Mouse (Mus musculus): ENCODE results near the gene Rgl3. TPM values are rescaled to one million over a fixed set of nuclear protein-coding genes. Genes with fewer than 3 reads are reported as not detected.

Rgl3 gene
- polyA plus RNA-seq, 1 experiment from 2014 or later: 1.7 TPM

DNA sequence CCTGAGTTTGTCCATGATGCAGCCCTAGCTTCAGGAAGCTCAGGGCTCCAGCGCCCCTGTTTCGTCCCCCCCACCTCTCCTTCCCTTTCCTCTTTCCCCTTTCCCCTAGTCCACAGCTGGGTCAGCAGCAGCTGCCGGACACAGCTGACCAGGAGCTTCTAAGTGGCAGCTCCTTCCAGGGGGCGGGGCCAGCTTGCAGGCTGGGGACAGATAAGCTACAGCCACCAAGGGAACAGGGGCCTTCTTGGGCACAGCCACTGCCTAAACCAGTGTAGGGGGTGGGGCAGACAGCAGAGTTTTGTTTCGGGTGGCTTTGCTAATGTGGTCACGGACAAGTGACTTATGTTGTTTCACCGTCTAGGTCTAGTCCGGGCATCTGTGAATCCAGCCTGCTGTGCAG is 25.8 kb downstream of the Rgl3 start, which contains the start of gene Epor:
Epor (minus strand) TSS at position 90 of the 400 bp plus-strand sequence.
- peak within 1 kb of the TSS; percentile 52 for H3K4me3 ChIP-seq (ENCODE audit: low read length)
- peak within 1 kb of the TSS; percentile 92 for H3K4me2 ChIP-seq (ENCODE audit: low read depth, low read length)
- H3K27me3 ChIP-seq (replicated peaks; ENCODE audit: control insufficient read depth, insufficient read depth, low read length): peaks cover 29% of the 10 kb centered on the region
- H3K36me3 ChIP-seq (ENCODE audit: control insufficient read depth, insufficient read depth, low read length): no peaks in the 10 kb centered on the region
- H3K9me3 ChIP-seq (ENCODE audit: control insufficient read depth, low read length): no peaks in the 10 kb centered on the region
- ATAC-seq: peak; percentile 56
- H3K27ac ChIP-seq (ENCODE audit: low read length): no peak within 1 kb of the TSS
- 22% methylated on average over 8 of the region's 8 CpGs for WGBS
- peak within 1 kb of the TSS; percentile 56 for H3K9ac ChIP-seq (ENCODE audit: low read depth, low read length)
- H3K4me1 ChIP-seq (ENCODE audit: control insufficient read depth, insufficient read depth, low read length): peaks cover 25% of the 10 kb centered on the region

DNA sequence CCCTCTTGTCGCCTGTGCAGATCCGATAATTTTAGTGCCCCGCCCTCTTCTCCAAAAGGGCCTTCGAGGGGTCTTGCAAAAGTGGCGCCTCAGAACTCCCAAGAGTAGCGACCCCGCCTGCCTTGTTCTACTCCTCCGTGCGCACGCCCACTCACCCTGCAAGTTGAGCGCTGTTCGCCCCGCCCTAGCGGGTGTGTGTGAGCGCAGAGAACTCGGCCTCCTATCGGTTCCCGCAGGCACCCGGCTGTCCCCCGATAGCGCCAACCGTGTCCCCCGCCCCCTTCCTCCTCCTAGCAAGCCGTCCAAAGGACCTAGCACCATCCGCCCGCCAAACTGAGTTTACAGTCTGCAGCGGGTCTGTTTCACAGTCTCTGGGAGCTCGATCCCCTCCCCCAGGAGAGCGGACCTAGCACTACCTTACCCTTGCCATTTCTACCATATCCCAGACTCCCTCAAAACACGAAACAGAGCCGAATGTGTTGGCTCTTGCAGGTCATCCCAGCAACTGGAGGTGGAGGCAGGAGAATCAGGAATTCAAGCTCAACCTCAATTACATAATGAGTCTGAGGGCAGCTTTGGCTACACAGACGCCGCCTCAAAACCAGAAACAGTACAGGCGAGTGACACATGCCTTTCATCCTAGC is 26.7 kb downstream of the Rgl3 start:
- peak overlapping the region; percentile 56 for H3K9ac ChIP-seq (ENCODE audit: low read depth, low read length)
- peaks cover 29% of the 10 kb centered on the region for H3K27me3 ChIP-seq (replicated peaks; ENCODE audit: control insufficient read depth, insufficient read depth, low read length)
- H3K4me3 ChIP-seq (ENCODE audit: low read length): peak overlapping the region; percentile 52
- 2% methylated on average over 34 of the region's 34 CpGs for WGBS
- no peaks in the 10 kb centered on the region for H3K36me3 ChIP-seq (ENCODE audit: control insufficient read depth, insufficient read depth, low read length)
- peak; percentile 83 for ATAC-seq
- H3K4me1 ChIP-seq (ENCODE audit: control insufficient read depth, insufficient read depth, low read length): peaks cover 25% of the 10 kb centered on the region
- no peaks in the 10 kb centered on the region for H3K9me3 ChIP-seq (ENCODE audit: control insufficient read depth, low read length)
- peak overlapping the region; percentile 92 for H3K4me2 ChIP-seq (ENCODE audit: low read depth, low read length)
- H3K27ac ChIP-seq (ENCODE audit: low read length): no peak overlapping the region

DNA sequence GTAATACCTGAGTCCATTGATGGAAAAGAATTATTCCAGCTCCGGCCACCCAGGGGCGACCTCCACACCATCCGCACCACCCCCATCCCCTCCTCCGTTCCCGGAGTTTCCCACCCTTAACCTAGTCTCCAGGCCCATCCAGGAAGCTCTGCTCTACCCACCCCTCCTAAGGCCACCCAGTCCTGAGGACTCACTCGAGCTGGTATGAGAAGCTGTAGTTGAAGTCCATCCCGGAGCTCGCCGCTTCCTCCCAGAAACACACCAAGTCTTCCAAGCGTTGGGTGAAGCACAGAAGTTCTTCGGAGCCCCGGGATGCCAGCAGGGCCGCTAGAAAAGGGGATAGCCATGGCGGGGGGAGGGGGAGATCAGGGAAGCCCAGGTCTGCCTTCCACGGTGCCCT is 27.2 kb downstream of the Rgl3 start:
- H3K36me3 ChIP-seq (ENCODE audit: control insufficient read depth, insufficient read depth, low read length): no peaks in the 10 kb centered on the region
- H3K9me3 ChIP-seq (ENCODE audit: control insufficient read depth, low read length): no peaks in the 10 kb centered on the region
- peaks cover 25% of the 10 kb centered on the region for H3K4me1 ChIP-seq (ENCODE audit: control insufficient read depth, insufficient read depth, low read length)
- H3K4me3 ChIP-seq (ENCODE audit: low read length): peak overlapping the region; percentile 52
- no peak overlapping the region for H3K27ac ChIP-seq (ENCODE audit: low read length)
- H3K27me3 ChIP-seq (replicated peaks; ENCODE audit: control insufficient read depth, insufficient read depth, low read length): peaks cover 29% of the 10 kb centered on the region
- peak overlapping the region; percentile 56 for H3K9ac ChIP-seq (ENCODE audit: low read depth, low read length)
- ATAC-seq: peak; percentile 31
- peak overlapping the region; percentile 92 for H3K4me2 ChIP-seq (ENCODE audit: low read depth, low read length)
- 2% methylated on average over 15 of the region's 15 CpGs for WGBS

DNA sequence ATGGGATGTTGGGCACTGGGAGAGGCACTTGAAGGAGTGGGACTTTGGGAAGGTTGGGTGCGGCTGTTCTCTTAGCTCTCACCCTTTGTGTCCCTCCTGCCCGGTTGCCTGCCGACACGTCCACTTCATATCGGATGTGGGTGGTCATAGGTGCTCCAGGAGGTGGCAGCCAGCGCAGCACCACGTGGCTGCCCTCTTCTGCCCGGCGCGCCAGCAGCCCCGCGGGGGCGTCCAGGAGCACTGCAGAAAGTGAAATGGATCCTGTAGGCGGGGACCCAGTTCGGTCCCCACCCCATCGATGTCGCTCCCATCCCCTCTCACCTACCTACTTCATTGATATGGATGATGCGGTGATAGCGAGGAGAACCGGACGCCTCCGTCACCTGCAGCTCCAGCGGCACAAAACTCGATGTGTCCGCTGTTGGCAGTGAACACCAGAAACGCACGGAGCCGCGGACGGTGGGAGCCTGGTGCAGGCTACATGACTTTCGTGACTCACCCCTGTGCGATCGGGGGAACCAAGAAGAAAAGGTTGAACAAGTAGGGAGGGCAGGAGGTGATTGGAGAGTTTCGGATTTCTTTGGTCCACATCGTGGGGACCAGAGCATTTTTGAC is 27.8 kb downstream of the Rgl3 start:
- no peak for ATAC-seq
- Histone ChIP-seq H3K4me1 (ENCODE audit: control insufficient read depth, insufficient read depth, low read length) (peaks cover 26% of the 10 kb centered on the region), H3K4me2 (ENCODE audit: low read depth, low read length) (peak overlapping the region; percentile 92), H3K4me3 (ENCODE audit: low read length) (peak overlapping the region; percentile 52), H3K9ac (ENCODE audit: low read depth, low read length) (peak overlapping the region; percentile 56; the same call in 1 of the 2 replicates), H3K27me3 (replicated peaks; ENCODE audit: control insufficient read depth, insufficient read depth, low read length) (peaks cover 29% of the 10 kb centered on the region), H3K9me3 (ENCODE audit: control insufficient read depth, low read length) (no peaks in the 10 kb centered on the region), H3K27ac (ENCODE audit: low read length) (no peak overlapping the region), H3K36me3 (ENCODE audit: control insufficient read depth, insufficient read depth, low read length) (no peaks in the 10 kb centered on the region)
- WGBS: 2% methylated on average over 35 of the region's 35 CpGs

DNA sequence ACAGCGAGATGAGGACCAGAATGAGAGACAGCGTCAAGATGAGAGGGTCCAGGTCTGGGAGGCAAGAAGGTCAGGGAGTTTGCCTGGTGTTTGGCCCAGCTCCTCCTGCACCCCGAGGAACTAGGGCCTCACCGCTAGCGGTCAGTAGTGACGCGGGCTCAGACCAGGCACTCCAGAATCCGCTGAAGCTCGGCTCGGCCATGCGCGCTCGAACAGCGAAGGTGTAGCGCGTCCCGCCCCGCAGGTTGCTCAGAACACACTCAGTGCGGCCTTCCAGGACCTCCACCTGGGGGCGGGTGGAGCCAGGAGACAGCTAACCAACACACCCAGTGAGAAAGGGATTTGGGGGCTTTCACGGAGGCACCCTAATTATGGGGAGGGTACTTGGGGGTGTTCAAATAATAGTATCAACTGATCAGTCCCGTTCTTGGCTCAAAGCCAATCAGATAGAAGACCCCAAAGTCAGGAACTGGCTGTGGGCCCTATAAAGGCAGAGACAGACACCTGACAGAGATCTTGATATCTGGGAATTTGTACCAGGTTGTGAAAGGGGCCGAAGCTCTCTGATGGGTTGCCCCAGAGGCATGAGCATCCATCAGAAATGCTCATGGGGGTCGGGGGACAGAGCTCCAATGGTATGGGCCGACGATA is 28.6 kb downstream of the Rgl3 start:
- H3K27ac ChIP-seq (ENCODE audit: low read length): no peak overlapping the region
- ATAC-seq: no peak
- WGBS: 13% methylated on average over 26 of the region's 26 CpGs
- H3K4me2 ChIP-seq (ENCODE audit: low read depth, low read length): no peak overlapping the region
- H3K4me1 ChIP-seq (ENCODE audit: control insufficient read depth, insufficient read depth, low read length): peaks cover 29% of the 10 kb centered on the region
- no peaks in the 10 kb centered on the region for H3K9me3 ChIP-seq (ENCODE audit: control insufficient read depth, low read length)
- H3K36me3 ChIP-seq (ENCODE audit: control insufficient read depth, insufficient read depth, low read length): no peaks in the 10 kb centered on the region
- H3K9ac ChIP-seq (ENCODE audit: low read depth, low read length): no peak overlapping the region
- H3K4me3 ChIP-seq (ENCODE audit: low read length): peak overlapping the region; percentile 52; the same call in 1 of the 2 replicates
- H3K27me3 ChIP-seq (replicated peaks; ENCODE audit: control insufficient read depth, insufficient read depth, low read length): peaks cover 29% of the 10 kb centered on the region

DNA sequence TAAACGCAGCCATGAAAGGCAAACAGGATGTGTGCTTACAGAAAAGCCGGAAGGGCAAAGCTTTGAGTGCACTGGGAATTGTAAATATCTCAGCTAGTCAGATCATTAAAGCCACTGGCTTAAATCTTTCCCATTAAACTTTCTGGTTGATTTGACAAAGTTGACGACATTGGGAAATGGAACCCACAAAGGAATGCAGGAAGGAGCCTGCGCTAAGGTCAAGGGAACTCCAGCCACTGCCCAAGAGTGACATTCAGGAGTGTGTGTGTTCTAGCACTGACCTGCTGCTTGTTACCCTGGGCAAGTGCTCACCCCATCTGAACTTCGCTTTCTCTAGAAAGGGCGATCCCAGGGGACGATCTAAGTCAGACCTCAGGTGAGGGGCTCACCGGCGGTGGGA is 29.1 kb downstream of the Rgl3 start:
- Histone ChIP-seq H3K27me3 (replicated peaks; ENCODE audit: control insufficient read depth, insufficient read depth, low read length) (peaks cover 29% of the 10 kb centered on the region), H3K27ac (ENCODE audit: low read length) (no peak overlapping the region), H3K4me2 (ENCODE audit: low read depth, low read length) (no peak overlapping the region), H3K4me3 (ENCODE audit: low read length) (no peak overlapping the region), H3K4me1 (ENCODE audit: control insufficient read depth, insufficient read depth, low read length) (peaks cover 29% of the 10 kb centered on the region), H3K9ac (ENCODE audit: low read depth, low read length) (no peak overlapping the region), H3K9me3 (ENCODE audit: control insufficient read depth, low read length) (no peaks in the 10 kb centered on the region), H3K36me3 (ENCODE audit: control insufficient read depth, insufficient read depth, low read length) (no peaks in the 10 kb centered on the region)
- ATAC-seq: no peak
- 55% methylated on average over 9 of the region's 9 CpGs for WGBS

DNA sequence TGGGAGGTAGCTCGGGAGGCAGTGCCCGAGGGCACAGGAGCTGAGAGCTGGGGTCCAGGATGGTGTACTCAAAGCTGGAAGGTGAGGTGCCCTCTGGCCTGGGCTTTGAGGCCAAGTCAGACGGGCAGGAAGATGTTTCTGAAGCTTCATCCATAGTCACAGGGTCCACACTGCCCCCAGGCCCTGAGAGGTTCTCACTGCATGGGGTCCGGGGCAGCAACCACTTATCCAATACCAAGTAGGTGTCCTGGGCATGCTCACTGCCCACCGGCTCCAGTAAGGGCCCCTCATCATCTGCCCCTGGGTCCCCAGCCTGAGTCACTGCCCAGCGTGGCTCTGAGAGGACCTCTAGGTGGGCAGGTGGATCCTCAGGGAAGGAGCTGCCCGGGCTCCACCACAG is 30.0 kb downstream of the Rgl3 start:
- Histone ChIP-seq H3K9me3 (ENCODE audit: control insufficient read depth, low read length) (no peaks in the 10 kb centered on the region), H3K4me1 (ENCODE audit: control insufficient read depth, insufficient read depth, low read length) (peaks cover 29% of the 10 kb centered on the region), H3K4me3 (ENCODE audit: low read length) (no peak overlapping the region), H3K27me3 (replicated peaks; ENCODE audit: control insufficient read depth, insufficient read depth, low read length) (peaks cover 29% of the 10 kb centered on the region), H3K36me3 (ENCODE audit: control insufficient read depth, insufficient read depth, low read length) (no peaks in the 10 kb centered on the region), H3K4me2 (ENCODE audit: low read depth, low read length) (no peak overlapping the region), H3K27ac (ENCODE audit: low read length) (no peak overlapping the region), H3K9ac (ENCODE audit: low read depth, low read length) (no peak overlapping the region)
- no peak for ATAC-seq
- 92% methylated on average over 7 of the region's 7 CpGs for WGBS

DNA sequence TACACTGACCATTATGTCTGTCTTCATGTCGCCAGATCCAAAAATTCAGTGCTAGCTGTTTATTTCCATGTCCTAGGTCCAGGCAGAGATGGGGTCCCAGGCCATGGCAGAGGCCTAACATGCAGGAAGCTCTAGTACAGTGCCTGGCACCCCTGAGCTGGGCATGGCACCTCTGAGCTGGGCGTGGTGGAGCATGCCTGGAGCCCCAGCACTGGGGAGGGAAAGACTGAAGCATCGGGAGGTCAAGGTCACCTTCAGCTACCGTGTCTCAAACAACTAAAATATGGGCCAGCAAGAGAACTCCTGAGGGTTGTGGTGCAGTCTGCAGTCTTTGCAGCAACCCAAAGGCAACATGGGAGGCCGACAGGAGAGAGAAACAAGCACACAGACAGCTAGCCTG is 30.9 kb downstream of the Rgl3 start:
- Histone ChIP-seq H3K9ac (ENCODE audit: low read depth, low read length) (no peak overlapping the region), H3K36me3 (ENCODE audit: control insufficient read depth, insufficient read depth, low read length) (no peaks in the 10 kb centered on the region), H3K4me1 (ENCODE audit: control insufficient read depth, insufficient read depth, low read length) (peaks cover 27% of the 10 kb centered on the region), H3K27ac (ENCODE audit: low read length) (no peak overlapping the region), H3K4me3 (ENCODE audit: low read length) (no peak overlapping the region), H3K4me2 (ENCODE audit: low read depth, low read length) (no peak overlapping the region), H3K9me3 (ENCODE audit: control insufficient read depth, low read length) (no peaks in the 10 kb centered on the region), H3K27me3 (replicated peaks; ENCODE audit: control insufficient read depth, insufficient read depth, low read length) (peaks cover 28% of the 10 kb centered on the region)
- no peak for ATAC-seq
- 83% methylated on average over 5 of the region's 5 CpGs for whole genome bisulfite sequencing

DNA sequence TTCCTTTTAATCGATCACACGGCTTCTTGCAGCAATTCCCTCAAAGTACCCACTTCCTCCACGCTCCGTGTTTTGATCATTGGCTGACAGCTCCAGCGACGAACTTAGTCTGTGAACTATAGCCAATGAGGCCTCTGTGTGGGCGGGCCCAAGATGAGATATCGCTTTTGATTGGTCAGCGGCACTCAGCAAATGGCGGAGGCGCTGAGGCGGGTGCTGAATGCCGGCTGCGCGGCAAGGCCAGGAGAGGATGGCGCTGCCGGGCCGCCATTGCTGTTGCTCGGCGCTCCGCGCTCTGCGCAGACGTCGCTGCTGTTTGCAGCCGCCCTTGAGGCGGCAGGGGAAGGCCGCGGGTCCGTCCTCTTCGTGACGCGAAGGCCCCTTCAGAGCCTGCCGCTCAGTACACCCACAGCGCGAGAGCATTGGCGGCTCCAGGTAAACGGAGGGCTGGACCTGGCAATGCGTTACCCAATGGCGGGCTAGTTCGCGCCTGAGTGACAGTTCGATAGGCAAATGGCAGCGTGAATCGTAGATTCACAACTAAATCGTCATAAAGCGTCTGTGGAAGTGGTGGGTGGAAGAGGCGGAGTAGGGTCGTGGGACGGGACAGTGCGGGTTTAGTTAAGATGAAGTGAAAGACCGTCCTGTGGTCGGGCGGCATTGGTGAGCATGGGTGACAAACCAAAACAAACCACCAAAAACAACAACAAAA is 33.5 kb downstream of the Rgl3 start, which contains the start of gene Swsap1:
Swsap1 (plus strand) TSS at position 186 of the 712 bp plus-strand sequence.
- Histone ChIP-seq H3K9me3 (ENCODE audit: control insufficient read depth, low read length) (no peaks in the 10 kb centered on the region), H3K9ac (ENCODE audit: low read depth, low read length) (peak within 1 kb of the TSS; percentile 91), H3K4me3 (ENCODE audit: low read length) (peak within 1 kb of the TSS; percentile 78), H3K27ac (ENCODE audit: low read length) (peak within 1 kb of the TSS; percentile 94), H3K36me3 (ENCODE audit: control insufficient read depth, insufficient read depth, low read length) (no peaks in the 10 kb centered on the region), H3K27me3 (replicated peaks; ENCODE audit: control insufficient read depth, insufficient read depth, low read length) (peaks cover 14% of the 10 kb centered on the region), H3K4me1 (ENCODE audit: control insufficient read depth, insufficient read depth, low read length) (peaks cover 6% of the 10 kb centered on the region; the same call in 1 of the 2 replicates), H3K4me2 (ENCODE audit: low read depth, low read length) (peak within 1 kb of the TSS; percentile 75)
- ATAC-seq: peak; percentile 99
- under 1% methylated on average over 54 of the region's 54 CpGs for WGBS

Measured in intestine, embryonic 16.5 days (tissue).